14 mouse cellular contexts compared by ENCODE assay signal in the genomic region with DNA sequence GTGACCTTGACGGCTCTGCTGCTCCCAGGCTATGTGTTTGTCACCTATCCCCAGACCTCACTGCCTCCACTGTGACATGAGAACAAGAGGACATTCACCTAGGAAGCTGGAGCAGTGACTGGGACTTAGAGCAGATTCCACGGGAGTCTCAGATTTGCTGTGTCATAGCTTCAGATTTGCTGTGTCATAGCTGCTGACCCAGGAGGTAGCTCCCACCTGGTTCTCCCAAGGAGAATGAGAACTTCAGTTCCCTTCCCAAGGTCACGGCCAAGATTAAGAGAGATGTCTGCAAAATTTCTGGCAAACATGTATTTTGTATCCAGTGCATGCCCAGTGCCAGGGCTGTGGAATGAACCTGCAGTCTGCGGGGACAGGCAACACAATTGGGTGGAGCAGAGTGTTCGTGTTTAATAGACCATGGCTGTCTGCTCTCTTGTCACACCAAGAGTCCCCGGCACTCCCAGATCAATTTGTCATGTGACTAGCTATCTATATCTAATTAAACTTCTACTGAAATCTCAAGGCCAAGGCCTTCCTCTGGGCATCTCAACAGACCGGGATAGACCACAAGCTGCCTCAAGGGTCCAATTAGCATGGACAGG. TPM values are rescaled to one million over a fixed set of nuclear protein-coding genes. Genes with fewer than 3 reads are reported as not detected.
DNase-seq lines count a peak whose midpoint lies in the region; ATAC-seq lines count a peak whose summit lies in the region.
"Had no signal": no experiment of that assay in that cellular context is flagged by ENCODE, and none has a peak within 500 bp of the region (broad histone marks: within the 10 kb centered on the region; RNA-seq: fewer than 3 reads in every experiment).

No protein-coding gene starts in this region.

- 0 out of 2 replicates have a peak overlapping the region, but pooled peaks have one; percentile 7 for H3K9ac ChIP-seq in limb, embryonic 11.5 days (ENCODE audit: low read length)
- no peak overlapping the region for H3K9ac ChIP-seq in kidney, embryonic 16.5 days (replicated peaks; ENCODE audit: low read length)
- H3K9ac ChIP-seq: liver, embryonic 14.5 days had no signal

- H3K36me3 ChIP-seq in embryonic facial prominence, embryonic 10.5 days (replicated peaks), result no peaks in the 10 kb centered on the region
- H3K36me3 ChIP-seq in limb, embryonic 11.5 days (ENCODE audit: control insufficient read depth, insufficient read depth, low read length), result no peaks in the 10 kb centered on the region
- no peaks in the 10 kb centered on the region for H3K36me3 ChIP-seq in kidney, embryonic 16.5 days (ENCODE audit: insufficient read depth, low read length)
- H3K36me3 ChIP-seq: forebrain, embryonic 10.5 days had no signal

- peak; percentile 13 for DNase-seq in embryo, embryonic 10.5 days (ENCODE audit: low spot score)
- no peak for DNase-seq in embryo, embryonic 10 days (ENCODE audit: low spot score)
- DNase-seq in retina, embryonic 14.5 days (ENCODE audit: low spot score), result peak; percentile 20
- no peak for DNase-seq in retina, postnatal 1 day
- DNase-seq in embryonic facial prominence, embryonic 10.5 days (ENCODE audit: low spot score), result no peak
- DNase-seq in limb, embryonic 11.5 days (ENCODE audit: low spot score), result no peak
- no peak for DNase-seq in adrenal gland, postnatal 14 days
- DNase-seq: heart, adult 18-20 months; kidney, adult 18-20 months; lung, postnatal 4 days had no signal

- no peak for ATAC-seq in limb, embryonic 11.5 days (ENCODE audit: insufficient number of reproducible peaks, low FRiP score, low TSS enrichment, low read depth)
- ATAC-seq in kidney, embryonic 16.5 days (ENCODE audit: low FRiP score, low TSS enrichment), result no peak

- H3K4me2 ChIP-seq in limb, embryonic 11.5 days (ENCODE audit: low read depth, severe bottlenecking), result no peak overlapping the region
- no peak overlapping the region for H3K4me2 ChIP-seq in kidney, embryonic 16.5 days (replicated peaks; ENCODE audit: low read depth, low read length)

- H3K4me3 ChIP-seq in embryonic facial prominence, embryonic 10.5 days, result peak overlapping the region; percentile 25; the same call in 1 of the 2 replicates
- no peak overlapping the region for H3K4me3 ChIP-seq in limb, embryonic 11.5 days (ENCODE audit: low read depth, low read length)
- H3K4me3 ChIP-seq in kidney, embryonic 16.5 days (ENCODE audit: low read length), result no peak overlapping the region
- H3K4me3 ChIP-seq: forebrain, embryonic 10.5 days had no signal

- 53% methylated on average over 7 of the region's 7 CpGs for WGBS in embryonic facial prominence, embryonic 10.5 days
- 44% methylated on average over 7 of the region's 7 CpGs for WGBS in limb, embryonic 11.5 days
- WGBS in kidney, embryonic 16.5 days, result 31% methylated on average over 7 of the region's 7 CpGs

- H3K27ac ChIP-seq in embryonic facial prominence, embryonic 10.5 days (replicated peaks), result peak overlapping the region; percentile 32; the same call in 1 of the 2 replicates
- H3K27ac ChIP-seq in limb, embryonic 11.5 days (replicated peaks; ENCODE audit: low read depth, low read length), result no peak overlapping the region
- H3K27ac ChIP-seq in kidney, embryonic 16.5 days (ENCODE audit: low read length), result no peak overlapping the region
- H3K27ac ChIP-seq: forebrain, embryonic 10.5 days; liver, embryonic 14.5 days had no signal

- H3K9me3 ChIP-seq in embryonic facial prominence, embryonic 10.5 days, result no peaks in the 10 kb centered on the region
- no peaks in the 10 kb centered on the region for H3K9me3 ChIP-seq in limb, embryonic 11.5 days (ENCODE audit: control insufficient read depth, low read length)
- H3K9me3 ChIP-seq in kidney, embryonic 16.5 days (ENCODE audit: low read length), result no peaks in the 10 kb centered on the region
- H3K9me3 ChIP-seq: forebrain, embryonic 10.5 days had no signal

- peaks cover 16% of the 10 kb centered on the region; the same call in 1 of the 2 replicates for H3K27me3 ChIP-seq in embryonic facial prominence, embryonic 10.5 days (replicated peaks; ENCODE audit: low read depth, poor library complexity, severe bottlenecking)
- H3K27me3 ChIP-seq in limb, embryonic 11.5 days (ENCODE audit: control insufficient read depth, insufficient read depth, low read length), result no peaks in the 10 kb centered on the region
- no peaks in the 10 kb centered on the region for H3K27me3 ChIP-seq in kidney, embryonic 16.5 days (ENCODE audit: insufficient read depth, low read length)

- peaks cover 35% of the 10 kb centered on the region for H3K4me1 ChIP-seq in embryonic facial prominence, embryonic 10.5 days
- H3K4me1 ChIP-seq in limb, embryonic 11.5 days (ENCODE audit: control insufficient read depth, insufficient read depth, low read length), result peaks cover 14% of the 10 kb centered on the region
- peaks cover 15% of the 10 kb centered on the region for H3K4me1 ChIP-seq in kidney, embryonic 16.5 days (ENCODE audit: insufficient read depth, low read length)

RNA-seq across cellular contexts. Expression of gene Syt13, which starts 33.9 kb away (rescaled TPM):
- 9.7 and 10.2 TPM in 2 replicates for polyA plus RNA-seq in embryonic facial prominence, embryonic 10.5 days (2016; fragmentation: Nextera tagmentation; extraction: Ambion mirVana)
- polyA plus RNA-seq in limb, embryonic 11.5 days (2014; fragmentation: Nextera tagmentation; extraction: Ambion mirVana), result 5.4 and 6.6 TPM in 2 replicates
- 5.7 and 6.0 TPM in 2 replicates for polyA plus RNA-seq in kidney, embryonic 16.5 days (2015; fragmentation: Nextera tagmentation; extraction: Ambion mirVana)
- total RNA-seq in adrenal gland, postnatal 14 days (2021), result 1.0 and 1.6 TPM in 2 replicates
- total RNA-seq: MEL had no signal

Comparison
In these comparisons a context has a peak if more than half of its experiments do, and no peak if none do; other contexts are left out.
1. DNase-seq: peak in embryo, embryonic 10.5 days (single experiment) and retina, embryonic 14.5 days (single experiment); none in embryo, embryonic 10 days (single experiment), retina, postnatal 1 day (single experiment), embryonic facial prominence, embryonic 10.5 days (single experiment), limb, embryonic 11.5 days (single experiment) and adrenal gland, postnatal 14 days (single experiment).